ENCODE assay signal across 8 mouse cellular contexts in the genomic region with DNA sequence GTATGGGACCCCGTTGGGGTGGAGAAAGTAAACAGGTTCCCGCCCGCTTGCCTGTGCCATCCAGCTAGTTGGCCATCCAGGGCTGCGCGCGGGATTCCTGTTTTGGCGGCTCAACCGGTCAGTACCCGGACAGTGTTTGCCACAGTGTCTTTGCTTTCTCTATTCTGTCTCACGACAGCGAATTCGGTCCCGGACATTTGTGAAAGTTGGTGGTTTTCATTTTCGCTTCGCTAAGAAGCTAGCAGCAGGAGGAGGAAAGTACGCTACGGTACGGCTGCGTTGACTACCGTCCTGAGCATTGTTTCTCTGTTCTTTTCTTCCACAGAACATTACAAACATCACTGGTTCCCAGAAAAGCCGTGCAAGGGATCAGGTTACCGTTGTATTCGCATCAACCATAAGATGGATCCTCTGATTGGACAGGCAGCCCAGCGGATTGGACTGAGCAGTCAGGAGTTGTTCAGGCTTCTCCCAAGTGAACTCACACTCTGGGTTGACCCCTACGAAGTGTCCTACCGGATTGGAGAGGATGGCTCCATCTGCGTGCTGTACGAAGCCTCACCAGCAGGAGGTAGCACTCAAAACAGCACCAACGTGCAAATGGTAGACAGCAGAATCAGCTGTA. TPM values are rescaled to one million over a fixed set of nuclear protein-coding genes. Genes with fewer than 3 reads are reported as not detected.
DNase-seq lines count a peak whose midpoint lies in the region; ATAC-seq and TF ChIP-seq lines count a peak whose summit lies in the region.

No protein-coding gene starts in this region.

- peaks cover 5% of the 10 kb centered on the region; the same call in 1 of the 2 replicates for H3K79me2 ChIP-seq in heart, adult 2 months (replicated peaks; ENCODE audit: control insufficient read depth, insufficient read depth, low read length)

- intact Hi-C loops in heart, adult 2 months (cut with DNase I) = loop anchor here (2.0 to 5.0 kb wide), 4 partner anchors 133 to 694 kb away; no protein-coding TSS in a partner anchor

- H3K27me3 ChIP-seq in embryonic facial prominence, embryonic 13.5 days = no peaks in the 10 kb centered on the region
- no peaks in the 10 kb centered on the region for H3K27me3 ChIP-seq in heart, adult 2 months (ENCODE audit: control insufficient read depth, insufficient read depth, low read length)
- no peaks in the 10 kb centered on the region for H3K27me3 ChIP-seq in kidney, adult 2 months (replicated peaks; ENCODE audit: control insufficient read depth, insufficient read depth, low read length)
- H3K27me3 ChIP-seq in limb, embryonic 12.5 days = no peaks in the 10 kb centered on the region
- H3K27me3 ChIP-seq in midbrain, embryonic 13.5 days = no peaks in the 10 kb centered on the region

- peaks cover 19% of the 10 kb centered on the region for H3K4me1 ChIP-seq in embryonic facial prominence, embryonic 13.5 days
- peaks cover 2% of the 10 kb centered on the region; the same call in 1 of the 2 replicates for H3K4me1 ChIP-seq in heart, adult 2 months (ENCODE audit: control insufficient read depth, insufficient read depth, low read length)
- peaks cover 16% of the 10 kb centered on the region for H3K4me1 ChIP-seq in kidney, adult 2 months (ENCODE audit: control insufficient read depth, insufficient read depth, low read length)
- H3K4me1 ChIP-seq in limb, embryonic 12.5 days (replicated peaks) = peaks cover 34% of the 10 kb centered on the region
- H3K4me1 ChIP-seq in midbrain, embryonic 13.5 days (replicated peaks) = peaks cover 37% of the 10 kb centered on the region

- no peak for TF ChIP-seq POLR2A in heart, adult 2 months (IDR thresholded peaks at IDR 0.05; ENCODE audit: insufficient read depth, low read depth, low read length)
- TF ChIP-seq POLR2A in kidney, adult 2 months (IDR thresholded peaks at IDR 0.05; ENCODE audit: low read depth, low read length) = no peak

- H3K9ac ChIP-seq in embryonic facial prominence, embryonic 13.5 days = peak overlapping the region; percentile 100
- peak overlapping the region; percentile 90 for H3K9ac ChIP-seq in heart, adult 2 months (ENCODE audit: low read depth, low read length)
- H3K9ac ChIP-seq in limb, embryonic 12.5 days (replicated peaks) = peak overlapping the region; percentile 100
- peak overlapping the region; percentile 100 for H3K9ac ChIP-seq in midbrain, embryonic 13.5 days (replicated peaks)

- H3K27ac ChIP-seq in embryonic facial prominence, embryonic 13.5 days = peak overlapping the region; percentile 97
- H3K27ac ChIP-seq in heart, adult 2 months = peak overlapping the region; percentile 98
- peak overlapping the region; percentile 98 for H3K27ac ChIP-seq in kidney, adult 2 months (ENCODE audit: insufficient read depth, low read depth, low read length)
- peak overlapping the region; percentile 96 for H3K27ac ChIP-seq in limb, embryonic 12.5 days
- H3K27ac ChIP-seq in midbrain, embryonic 13.5 days = peak overlapping the region; percentile 97

- H3K36me3 ChIP-seq in embryonic facial prominence, embryonic 13.5 days = peaks cover 20% of the 10 kb centered on the region
- H3K36me3 ChIP-seq in heart, adult 2 months (ENCODE audit: control insufficient read depth, insufficient read depth, low read length) = peaks cover 23% of the 10 kb centered on the region
- peaks cover 6% of the 10 kb centered on the region for H3K36me3 ChIP-seq in kidney, adult 2 months (ENCODE audit: control insufficient read depth, insufficient read depth, low read length)
- peaks cover 31% of the 10 kb centered on the region for H3K36me3 ChIP-seq in limb, embryonic 12.5 days
- H3K36me3 ChIP-seq in midbrain, embryonic 13.5 days = peaks cover 5% of the 10 kb centered on the region; the same call in 1 of the 2 replicates

- peak overlapping the region; percentile 98 for H3K4me3 ChIP-seq in embryonic facial prominence, embryonic 13.5 days
- H3K4me3 ChIP-seq in heart, adult 2 months = peak overlapping the region; percentile 90
- peak overlapping the region; percentile 97 for H3K4me3 ChIP-seq in kidney, adult 2 months (ENCODE audit: insufficient read depth, low read depth, low read length)
- peak overlapping the region; percentile 98 for H3K4me3 ChIP-seq in limb, embryonic 12.5 days (replicated peaks)
- peak overlapping the region; percentile 99 for H3K4me3 ChIP-seq in midbrain, embryonic 13.5 days (replicated peaks)

- under 1% methylated on average over 29 of the region's 29 CpGs for WGBS in embryonic facial prominence, embryonic 13.5 days
- under 1% methylated on average over 29 of the region's 29 CpGs for WGBS in heart, adult 2 months
- WGBS in kidney, adult 2 months = under 1% methylated on average over 29 of the region's 29 CpGs
- under 1% methylated on average over 29 of the region's 29 CpGs for WGBS in limb, embryonic 12.5 days
- under 1% methylated on average over 29 of the region's 29 CpGs for WGBS in midbrain, embryonic 13.5 days

- peak; percentile 77 for TF ChIP-seq CTCF in heart, adult 2 months (IDR thresholded peaks at IDR 0.05)
- peak; percentile 38 for TF ChIP-seq CTCF in kidney, adult 2 months (conservative IDR thresholded peaks at IDR 0.05; ENCODE audit: insufficient read depth, insufficient read length, low read depth, low read length)

- DNase-seq in 3T3-L1 (ENCODE audit: low read depth, low spot score) = peak; percentile 90
- DNase-seq in adrenal gland, postnatal 36 days = peak; percentile 76 to 81
- DNase-seq in heart, adult 2 months = peak; percentile 82 to 87
- DNase-seq in kidney, adult 2 months = peak; percentile 89
- peak; percentile 74 to 77 for DNase-seq in spleen, adult 18-20 months

- H3K4me2 ChIP-seq in embryonic facial prominence, embryonic 13.5 days = peak overlapping the region; percentile 59
- H3K4me2 ChIP-seq in limb, embryonic 12.5 days = peak overlapping the region; percentile 59
- peak overlapping the region; percentile 60 for H3K4me2 ChIP-seq in midbrain, embryonic 13.5 days (replicated peaks)

- TF ChIP-seq EP300 in heart, adult 2 months (IDR thresholded peaks at IDR 0.05; ENCODE audit: insufficient read depth, low read depth, low read length) = no peak

- no peaks in the 10 kb centered on the region for H3K9me3 ChIP-seq in embryonic facial prominence, embryonic 13.5 days
- no peaks in the 10 kb centered on the region for H3K9me3 ChIP-seq in limb, embryonic 12.5 days
- peaks cover 3% of the 10 kb centered on the region; the same call in 1 of the 2 replicates for H3K9me3 ChIP-seq in midbrain, embryonic 13.5 days

- peak; percentile 21; the same call in 1 of the 2 replicates for ATAC-seq in embryonic facial prominence, embryonic 13.5 days (ENCODE audit: insufficient number of reproducible peaks, insufficient read depth, low FRiP score, low TSS enrichment, low read depth)
- no peak for ATAC-seq in limb, embryonic 12.5 days (ENCODE audit: insufficient number of reproducible peaks, insufficient read depth, low FRiP score, low TSS enrichment, low read depth)
- ATAC-seq in midbrain, embryonic 13.5 days = peak; percentile 6; the same call in 1 of the 2 replicates

RNA-seq across cellular contexts. Expression of a gene that starts 1.3 kb away (rescaled TPM):
- total RNA-seq in adrenal gland, postnatal 36 days (2021) = 100 to 1,000 TPM; 131 to 248 TPM
- 83.5 and 84.5 TPM in 2 replicates for polyA plus RNA-seq in embryonic facial prominence, embryonic 13.5 days (2015; fragmentation: Nextera tagmentation; extraction: Ambion mirVana)
- total RNA-seq in heart, adult 2 months (2021) = 10 to 100 TPM; 28.5 to 45.2 TPM
- polyA plus RNA-seq in heart, adult 2 months (2012; rRNA removed) = 10.4 and 11.7 TPM in 2 replicates
- polyA plus RNA-seq in kidney, adult 2 months (2012; rRNA removed) = 16.3 and 35.5 TPM in 2 replicates
- polyA plus RNA-seq in limb, embryonic 12.5 days (2016; fragmentation: Nextera tagmentation; extraction: Ambion mirVana) = 59.8 and 70.7 TPM in 2 replicates
- polyA plus RNA-seq in midbrain, embryonic 13.5 days (2015; fragmentation: Nextera tagmentation; extraction: Ambion mirVana) = 52.9 and 58.2 TPM in 2 replicates
